Comparison of ENCODE assay signal across 8 mouse cellular contexts in the genomic region with DNA sequence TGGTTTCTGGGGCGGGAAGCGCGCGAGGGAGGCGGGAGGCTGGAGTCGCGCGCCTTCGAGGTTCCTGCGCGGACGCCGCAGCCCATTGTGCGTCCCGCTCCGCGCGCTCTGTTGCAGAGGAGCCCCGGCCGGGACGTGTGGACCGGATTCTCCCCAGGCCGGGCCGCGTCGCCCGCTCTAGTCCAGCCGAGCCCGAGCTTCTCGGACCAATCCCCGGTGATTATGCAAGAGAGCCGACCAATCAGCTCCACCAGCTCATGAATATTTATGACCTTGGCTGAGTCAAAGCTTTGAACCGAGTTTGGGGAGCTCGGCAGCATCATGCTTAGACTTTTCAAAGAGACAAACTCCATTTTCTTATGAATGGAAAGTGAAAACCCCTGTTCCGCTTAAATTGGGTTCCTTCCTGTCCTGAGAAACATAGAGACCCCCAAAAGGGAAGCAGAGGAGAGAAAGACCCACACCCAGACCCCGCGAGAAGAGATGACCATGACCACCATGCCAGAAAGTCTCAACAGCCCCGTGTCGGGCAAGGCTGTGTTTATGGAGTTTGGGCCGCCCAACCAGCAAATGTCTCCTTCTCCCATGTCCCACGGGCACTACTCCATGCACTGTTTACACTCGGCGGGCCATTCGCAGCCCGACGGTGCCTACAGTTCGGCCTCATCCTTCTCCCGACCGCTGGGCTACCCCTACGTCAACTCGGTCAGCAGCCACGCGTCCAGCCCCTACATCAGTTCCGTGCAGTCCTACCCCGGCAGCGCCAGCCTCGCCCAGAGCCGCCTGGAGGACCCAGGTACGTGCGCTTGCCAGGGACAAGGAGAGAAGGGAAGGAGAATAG. TPM values are rescaled to one million over a fixed set of nuclear protein-coding genes. Genes with fewer than 3 reads are reported as not detected.
DNase-seq lines count a peak whose midpoint lies in the region; ATAC-seq and TF ChIP-seq lines count a peak whose summit lies in the region.

No protein-coding gene starts in this region.

- no peaks in the 10 kb centered on the region for H3K9me3 ChIP-seq in intestine, embryonic 14.5 days (ENCODE audit: control insufficient read depth, low read length)
- H3K9me3 ChIP-seq in liver, embryonic 12.5 days (replicated peaks), result no peaks in the 10 kb centered on the region

- peak; percentile 74 for DNase-seq in right cerebral cortex, adult 18-20 months
- DNase-seq in right cerebral cortex, postnatal 14 days, result no peak
- peak; percentile 93 for DNase-seq in embryo, embryonic 10 days (ENCODE audit: low spot score)
- DNase-seq in gastrocnemius, postnatal 36 days, result peak; percentile 53 to 56
- peak; percentile 66 for DNase-seq in intestine, embryonic 14.5 days (ENCODE audit: low spot score)
- DNase-seq in thymus, postnatal 14 days, result peak; percentile 70

- ATAC-seq in intestine, embryonic 14.5 days (replicated peaks; ENCODE audit: low FRiP score, low TSS enrichment, low read depth), result peak; percentile 87
- ATAC-seq in liver, embryonic 12.5 days, result peak; percentile 74

- TF ChIP-seq POLR2A in myocyte (IDR thresholded peaks at IDR 0.05; ENCODE audit: insufficient read length, low read depth), result peak; percentile 93

- H3ac ChIP-seq in myocyte (ENCODE audit: control insufficient read depth, insufficient read length), result peak overlapping the region; percentile 22

- H3K27me3 ChIP-seq in intestine, embryonic 14.5 days (replicated peaks; ENCODE audit: control insufficient read depth, insufficient read depth, low read length), result peaks cover 98% of the 10 kb centered on the region
- H3K27me3 ChIP-seq in liver, embryonic 12.5 days (replicated peaks), result peaks cover 100% of the 10 kb centered on the region
- H3K27me3 ChIP-seq in myocyte (ENCODE audit: control insufficient read depth, insufficient read depth, insufficient read length), result no peaks in the 10 kb centered on the region

- H3K27ac ChIP-seq in intestine, embryonic 14.5 days (ENCODE audit: low read depth), result peak overlapping the region; percentile 64
- H3K27ac ChIP-seq in liver, embryonic 12.5 days, result no peak overlapping the region

- H3K9ac ChIP-seq in intestine, embryonic 14.5 days (ENCODE audit: low read length), result peak overlapping the region; percentile 39
- no peak overlapping the region for H3K9ac ChIP-seq in liver, embryonic 12.5 days

- H3K4me3 ChIP-seq in intestine, embryonic 14.5 days (ENCODE audit: low read depth, low read length), result peak overlapping the region; percentile 41
- peak overlapping the region; percentile 60 for H3K4me3 ChIP-seq in liver, embryonic 12.5 days
- H3K4me3 ChIP-seq in myocyte, result peak overlapping the region; percentile 62

- H3K4me1 ChIP-seq in intestine, embryonic 14.5 days (replicated peaks; ENCODE audit: control insufficient read depth, insufficient read depth, low read length), result peaks cover 10% of the 10 kb centered on the region
- H3K4me1 ChIP-seq in liver, embryonic 12.5 days, result peaks cover 35% of the 10 kb centered on the region

- no peaks in the 10 kb centered on the region for H3K36me3 ChIP-seq in intestine, embryonic 14.5 days (ENCODE audit: control insufficient read depth, insufficient read depth, low read length)
- H3K36me3 ChIP-seq in liver, embryonic 12.5 days, result no peaks in the 10 kb centered on the region
- H3K36me3 ChIP-seq in myocyte (ENCODE audit: control insufficient read depth, insufficient read depth), result no peaks in the 10 kb centered on the region

- intact Hi-C loops in gastrocnemius, postnatal 36 days (cut with DNase I), result loop anchor here (2.0 kb wide), 1 partner anchor 15 kb away; no protein-coding TSS in a partner anchor

- WGBS in intestine, embryonic 14.5 days, result under 1% methylated on average over 59 of the region's 60 CpGs
- WGBS in liver, embryonic 12.5 days (ENCODE audit: insufficient replicate concordance), result 4% methylated on average over 59 of the region's 60 CpGs

- H3K4me2 ChIP-seq in intestine, embryonic 14.5 days (ENCODE audit: low read length), result peak overlapping the region; percentile 68
- peak overlapping the region; percentile 95 for H3K4me2 ChIP-seq in liver, embryonic 12.5 days
- H3K4me2 ChIP-seq in myocyte (ENCODE audit: low read depth), result peak overlapping the region; percentile 100

- no peaks in the 10 kb centered on the region for H3K79me2 ChIP-seq in myocyte (ENCODE audit: control insufficient read depth, insufficient read depth)

TF ChIP-seq in myocyte, 11 proteins besides CTCF, POLR2A, EP300 and RAD21:
- TF ChIP-seq TCF12 (IDR thresholded peaks at IDR 0.05; ENCODE audit: insufficient read depth, poor library complexity, severe bottlenecking) (no peak), POLR2AphosphoS2 (IDR thresholded peaks at IDR 0.05; ENCODE audit: insufficient read length, low read depth) (peak; percentile 90), MYOD1 (IDR thresholded peaks at IDR 0.05; ENCODE audit: control insufficient read depth in 1 of 3, insufficient read length in 2 of 3, low read depth in 2 of 3) (no peak), USF1 (IDR thresholded peaks at IDR 0.05; ENCODE audit: low read depth) (no peak), CEBPB (IDR thresholded peaks at IDR 0.05; ENCODE audit: insufficient read depth, poor library complexity, severe bottlenecking) (peak; percentile 75; the same call in 1 of the 2 replicates), E2F4 (IDR thresholded peaks at IDR 0.05; ENCODE audit: insufficient read depth) (no peak), REST (IDR thresholded peaks at IDR 0.05; ENCODE audit: insufficient read depth, insufficient read length) (no peak), TCF3 (IDR thresholded peaks at IDR 0.05; ENCODE audit: insufficient read length, low read depth) (no peak), MYOG (IDR thresholded peaks at IDR 0.05; ENCODE audit: control insufficient read depth in 1 of 3, insufficient read depth in 1 of 3, insufficient read length in 2 of 3, low read depth in 2 of 3) (no peak), MAX (IDR thresholded peaks at IDR 0.05; ENCODE audit: low read depth) (no peak), SRF (IDR thresholded peaks at IDR 0.05; ENCODE audit: control insufficient read depth, insufficient read length, low read depth) (no peak)

RNA-seq across cellular contexts. Expression of a gene that starts 1.8 kb away (rescaled TPM):
- total RNA-seq in gastrocnemius, postnatal 36 days (2021), result not detected
- polyA plus RNA-seq in intestine, embryonic 14.5 days (2014; fragmentation: Nextera tagmentation; extraction: Ambion mirVana), result 8.0 and 9.8 TPM in 2 replicates
- polyA plus RNA-seq in liver, embryonic 12.5 days (2016; fragmentation: Nextera tagmentation; extraction: Ambion mirVana), result 0.19 and 0.23 TPM in 2 replicates
- 0.64 TPM for polyA plus RNA-seq in myocyte (2012; fragmentation: generic; extraction: Trizol)

RNA-seq across cellular contexts. Expression of a gene that starts 16.8 kb away (rescaled TPM):
- total RNA-seq in gastrocnemius, postnatal 36 days (2021), result not detected
- polyA plus RNA-seq in intestine, embryonic 14.5 days (2014; fragmentation: Nextera tagmentation; extraction: Ambion mirVana), result 5.8 and 6.4 TPM in 2 replicates
- polyA plus RNA-seq in liver, embryonic 12.5 days (2016; fragmentation: Nextera tagmentation; extraction: Ambion mirVana), result 0.08 and 0.12 TPM in 2 replicates
- polyA plus RNA-seq in myocyte (2012; fragmentation: generic; extraction: Trizol), result 1.7 TPM
